In the genomic region with DNA sequence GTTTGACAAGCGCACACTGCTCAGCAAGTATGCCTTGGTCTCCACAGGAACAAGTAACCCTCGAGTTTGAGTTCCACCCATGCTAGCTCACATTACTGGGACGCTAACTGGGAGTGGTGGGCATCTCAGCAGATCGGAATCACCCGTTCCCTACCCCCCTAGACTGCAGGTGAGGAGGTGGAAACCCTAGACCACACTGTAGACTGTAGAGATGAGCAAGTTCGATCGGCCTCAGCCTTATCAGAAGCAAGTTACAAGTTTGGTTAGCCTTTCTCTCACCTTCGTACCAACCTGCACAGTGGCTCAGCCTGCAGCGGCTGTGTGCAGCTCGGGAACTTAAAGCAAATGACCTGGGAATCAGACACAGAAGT, we compare ENCODE assay signal across 22 mouse cellular contexts. TPM values are rescaled to one million over a fixed set of nuclear protein-coding genes. Genes with fewer than 3 reads are reported as not detected.
"Had no signal": no experiment of that assay in that cellular context is flagged by ENCODE, and none has a peak within 500 bp of the region (broad histone marks: within the 10 kb centered on the region; RNA-seq: fewer than 3 reads in every experiment).

No protein-coding gene starts in this region.

- H3K27ac ChIP-seq: limb, embryonic 12.5 days; limb, embryonic 15.5 days; liver, embryonic 14.5 days; macrophage; stomach, postnatal 0 days had no signal

- DNase-seq: kidney, adult 18-20 months; kidney, adult 9 months; kidney, postnatal 14 days; kidney, postnatal 4 days; left cerebral cortex, postnatal 4 days; liver, postnatal 0 days; lung, embryonic 14.5 days; thymus, adult 2 months; thymus, postnatal 14 days; thymus, postnatal 4 days had no signal

- ATAC-seq: intestine, embryonic 16.5 days; liver, postnatal 0 days; lung, postnatal 0 days had no signal

- H3K9me3 ChIP-seq: limb, embryonic 12.5 days; limb, embryonic 15.5 days had no signal

- H3K4me1 ChIP-seq: limb, embryonic 12.5 days; limb, embryonic 15.5 days had no signal

- H3K4me3 ChIP-seq: limb, embryonic 12.5 days; limb, embryonic 15.5 days; myocyte had no signal

- H3K9ac ChIP-seq: limb, embryonic 12.5 days; limb, embryonic 15.5 days; liver, embryonic 14.5 days; liver, postnatal 0 days; lung, embryonic 14.5 days had no signal

- H3K4me2 ChIP-seq: limb, embryonic 12.5 days; limb, embryonic 15.5 days; liver, embryonic 11.5 days; lung, embryonic 14.5 days had no signal

- H3K36me3 ChIP-seq: limb, embryonic 12.5 days; limb, embryonic 15.5 days had no signal

- H3K27me3 ChIP-seq: limb, embryonic 12.5 days; limb, embryonic 15.5 days had no signal

RNA-seq across cellular contexts. Expression of gene L1td1, which starts 8.0 kb away (rescaled TPM):
- polyA plus RNA-seq: liver, embryonic 14.5 days; liver, postnatal 0 days; lung, postnatal 0 days; macrophage; myocyte; neural tube, embryonic 11.5 days; small intestine, adult 2 months; spleen, adult 2 months; stomach, postnatal 0 days; thymus, adult 2 months had no signal
